Mouse (Mus musculus) stomach, embryonic 14.5 days (tissue): Measurements from ENCODE around the gene Sort1. TPM values are rescaled to one million over a fixed set of nuclear protein-coding genes. Genes with fewer than 3 reads are reported as not detected.
A peak's percentile ranks its signal among the peaks of the same experiment; 100 is the strongest.
"Not testable (repeated sequence)": the region's sequence is repeated elsewhere in the genome, so short reads cannot be mapped to it uniquely, and the experiment has no call there.

Experiments
- ATAC-seq: fragments of 200-750 bp; cut with Nextera tagmentation; 2 replicates; pipeline ENCODE4 v1.8.0; 2017; ENCODE audit warnings: low read depth, moderate TSS enrichment; ENCODE audit not compliant: insufficient number of reproducible peaks, insufficient read depth, low FRiP score
- H3K27ac ChIP-seq: fragments of 300-500 bp; sonication (generic); 2 replicates; pipeline ENCODE4 v1.5.1; 2014; ENCODE audit warnings: mild to moderate bottlenecking, low read length, moderate library complexity, mixed read lengths
- H3K27me3 ChIP-seq: fragments of 300-500 bp; sonication (generic); 2 replicates; pipeline ENCODE4 v1.6.1; 2014; ENCODE audit warnings: low read length, control low read depth, mixed read lengths; ENCODE audit not compliant: control insufficient read depth, insufficient read depth
- H3K36me3 ChIP-seq: fragments of 300-500 bp; sonication (generic); 2 replicates; pipeline ENCODE4 v1.6.1; 2014; ENCODE audit warnings: mild to moderate bottlenecking, control low read depth, low read length, moderate library complexity, mixed read lengths; ENCODE audit not compliant: control insufficient read depth, insufficient read depth
- H3K4me1 ChIP-seq: fragments of 300-500 bp; sonication (generic); 2 replicates; pipeline ENCODE4 v1.6.1; 2014; ENCODE audit warnings: low read length, control low read depth, mixed read lengths; ENCODE audit not compliant: control insufficient read depth, insufficient read depth
- H3K4me2 ChIP-seq: fragments of 300-500 bp; sonication (generic); replicated peaks from 2 replicates; pipeline ENCODE4 v1.6.1; 2014; ENCODE audit warnings: low read depth, low read length, control low read depth
- H3K4me3 ChIP-seq: fragments of 300-500 bp; sonication (generic); 2 replicates; pipeline ENCODE4 v1.5.1; 2014; ENCODE audit warnings: low read depth, low read length, control low read depth
- H3K9ac ChIP-seq: fragments of 300-500 bp; sonication (generic); replicated peaks from 2 replicates; pipeline ENCODE4 v1.6.1; 2014; ENCODE audit warnings: low read depth, mild to moderate bottlenecking, control low read depth, low read length, moderate library complexity, mixed read lengths
- H3K9me3 ChIP-seq: fragments of 300-500 bp; sonication (generic); 2 replicates; pipeline ENCODE4 v1.6.1; 2016; ENCODE audit warnings: low read depth, low read length, control low read depth; ENCODE audit not compliant: control insufficient read depth
- WGBS: fragments of 180-500 bp; shearing (Covaris S2); extraction: QIAGEN DNeasy Blood & Tissue Kit; methylation state at CpG from one replicate; pipeline ENCODE4 v1.1.7; 2014; 5-methylcytosine and 5-hydroxymethylcytosine counted together
- polyA plus RNA-seq: library from polyadenylated mRNA; unstranded; fragments of >200 nt; fragmentation: Nextera tagmentation; extraction: Ambion mirVana; gene quantifications from 2 replicates; pipeline ENCODE4 v1.2.1, GENCODE M21; 2014

Sort1 gene
- polyA plus RNA-seq: 12.3 and 12.9 TPM in 2 replicates

GRCm38 (mm10) chr3:108283781-108284601, at the start of gene Sort1:
Gene Sort1 (plus strand): TSS chr3:108284082.
- peak; percentile 95 for ATAC-seq
- H3K4me3 ChIP-seq: peak within 1 kb of the TSS; percentile 83
- peak within 1 kb of the TSS; percentile 69 for H3K9ac ChIP-seq
- H3K9me3 ChIP-seq: no peaks in the 10 kb centered on the region
- peak within 1 kb of the TSS; percentile 90 for H3K4me2 ChIP-seq
- H3K27ac ChIP-seq: peak within 1 kb of the TSS; percentile 79
- no peaks in the 10 kb centered on the region for H3K27me3 ChIP-seq
- H3K4me1 ChIP-seq: peaks cover 33% of the 10 kb centered on the region
- WGBS: under 1% methylated on average over 102 of the region's 109 CpGs
- H3K36me3 ChIP-seq: no peaks in the 10 kb centered on the region; the same call in 1 of the 2 replicates

GRCm38 (mm10) chr3:108237474-108238102, 46.3 kb upstream of the Sort1 start:
- not testable (repeated sequence) for ATAC-seq, H3K4me1 ChIP-seq, H3K27ac ChIP-seq, H3K9ac ChIP-seq, H3K36me3 ChIP-seq, H3K4me3 ChIP-seq, H3K9me3 ChIP-seq, H3K27me3 ChIP-seq, H3K4me2 ChIP-seq
- WGBS: 84% methylated on average over 4 of the region's 4 CpGs

DNA sequence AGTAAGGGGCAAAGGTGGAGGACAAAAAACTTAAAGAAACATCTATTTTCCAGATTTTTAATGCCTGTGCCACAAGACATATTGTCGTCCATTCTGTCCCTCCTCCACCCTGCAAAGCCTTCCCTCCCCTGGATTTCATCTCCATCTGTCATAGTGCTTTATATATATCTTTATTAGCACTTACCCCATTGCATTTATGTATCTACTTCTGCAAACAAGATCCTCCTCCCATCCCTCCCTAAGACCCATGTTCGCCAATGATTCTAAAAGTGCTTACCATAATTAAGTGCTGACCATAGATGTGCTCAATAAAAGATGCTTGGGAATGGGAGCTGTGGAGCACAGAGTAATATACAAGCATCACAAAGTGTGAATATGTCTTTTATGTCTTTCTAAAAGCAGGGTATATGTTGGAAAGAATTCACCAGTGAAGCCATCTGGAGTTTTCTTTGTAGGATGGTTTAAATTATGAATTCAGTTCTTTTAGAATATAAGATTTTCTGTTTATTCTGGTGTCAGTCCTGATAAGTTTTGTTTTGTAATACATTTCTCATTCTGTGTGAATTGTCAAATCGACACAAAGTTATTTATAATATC, 42.5 kb upstream of the Sort1 start:
- WGBS: 87% methylated on average over 3 of the region's 3 CpGs
- H3K27ac ChIP-seq: no peak overlapping the region
- H3K9ac ChIP-seq: no peak overlapping the region
- no peaks in the 10 kb centered on the region for H3K27me3 ChIP-seq
- no peak for ATAC-seq
- H3K36me3 ChIP-seq: no peaks in the 10 kb centered on the region
- no peak overlapping the region for H3K4me2 ChIP-seq
- no peak overlapping the region for H3K4me3 ChIP-seq
- no peaks in the 10 kb centered on the region for H3K9me3 ChIP-seq
- H3K4me1 ChIP-seq: no peaks in the 10 kb centered on the region

DNA sequence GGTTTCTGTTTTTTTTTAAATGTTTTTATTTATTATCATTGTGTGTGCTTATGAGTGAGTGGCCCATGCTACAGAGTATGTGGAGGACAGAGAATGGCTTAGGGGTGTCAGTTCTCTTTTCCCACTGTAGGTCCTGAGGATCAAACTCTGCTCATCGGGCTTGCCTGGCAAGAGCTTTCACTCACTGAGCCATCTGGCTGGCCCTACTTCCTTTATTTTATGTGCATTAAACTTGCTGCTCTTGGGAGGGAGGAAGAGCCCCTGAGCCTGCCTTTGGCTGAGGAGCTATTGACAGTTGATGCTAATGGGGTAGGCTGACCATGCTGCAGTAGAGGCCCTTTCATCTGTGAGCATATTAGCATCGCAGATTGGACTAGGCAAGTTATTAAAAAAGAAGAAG, 37.0 kb upstream of the Sort1 start:
- ATAC-seq: no peak
- no peaks in the 10 kb centered on the region for H3K9me3 ChIP-seq
- 82% methylated on average over 2 of the region's 2 CpGs for WGBS

GRCm38 (mm10) chr3:108256719-108257637, 26.9 kb upstream of the Sort1 start, which contains the start of gene Psma5:
Gene Psma5 (plus strand): TSS chr3:108256926.
- Histone ChIP-seq H3K9ac (peak within 1 kb of the TSS; percentile 92), H3K36me3 (peaks cover 2% of the 10 kb centered on the region), H3K27me3 (no peaks in the 10 kb centered on the region), H3K27ac (0 out of 2 replicates have a peak within 1 kb of the TSS, but pooled peaks have one; percentile 10), H3K4me3 (peak within 1 kb of the TSS; percentile 95), H3K4me2 (peak within 1 kb of the TSS; percentile 89), H3K4me1 (peaks cover 13% of the 10 kb centered on the region), H3K9me3 (no peaks in the 10 kb centered on the region)
- under 1% methylated on average over 74 of the region's 79 CpGs for whole genome bisulfite sequencing
- ATAC-seq: peak; percentile 99

More for the DNA sequence above, 37.0 kb upstream of the Sort1 start:
- H3K4me2 ChIP-seq: no peak overlapping the region
- H3K4me1 ChIP-seq: no peaks in the 10 kb centered on the region
- H3K36me3 ChIP-seq: no peaks in the 10 kb centered on the region
- no peak overlapping the region for H3K27ac ChIP-seq
- no peak overlapping the region for H3K9ac ChIP-seq
- H3K4me3 ChIP-seq: no peak overlapping the region
- H3K27me3 ChIP-seq: no peaks in the 10 kb centered on the region

DNA sequence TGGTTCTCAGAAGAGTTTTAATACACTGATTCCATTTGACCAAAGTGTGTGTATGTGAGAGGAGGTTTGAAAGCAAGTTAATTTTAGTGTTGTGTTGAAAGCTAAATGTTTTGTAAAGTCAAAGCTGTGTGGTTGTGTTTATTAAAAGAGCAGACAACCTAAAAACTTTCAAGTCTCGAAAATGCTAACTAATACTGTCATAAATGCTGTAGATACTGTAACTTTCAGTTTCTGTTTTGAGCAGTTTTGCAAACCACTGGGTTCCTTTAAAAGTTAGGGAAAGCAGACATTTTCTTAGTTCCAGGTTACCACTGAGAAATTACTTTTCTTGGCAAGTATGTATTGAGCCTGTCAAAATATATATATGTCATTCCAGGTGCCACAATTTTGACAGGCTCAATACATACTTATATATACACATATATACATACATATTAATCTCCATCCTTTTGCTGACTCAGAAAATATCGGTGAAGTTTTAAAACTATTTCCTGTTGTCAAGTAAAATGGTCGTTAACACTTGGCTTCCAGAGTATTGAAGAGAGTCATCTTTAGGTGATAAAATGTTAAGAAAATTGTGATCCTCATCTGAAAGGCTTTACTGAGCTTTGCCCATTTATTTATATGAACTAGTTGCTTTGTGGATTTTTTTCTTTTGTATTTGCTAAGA, 25.9 kb upstream of the Sort1 start:
- WGBS: 66% methylated on average over 3 of the region's 3 CpGs
- H3K9me3 ChIP-seq: no peaks in the 10 kb centered on the region
- peak overlapping the region; percentile 92 for H3K9ac ChIP-seq
- no peak for ATAC-seq
- peaks cover 9% of the 10 kb centered on the region for H3K36me3 ChIP-seq
- no peak overlapping the region for H3K27ac ChIP-seq
- peaks cover 13% of the 10 kb centered on the region for H3K4me1 ChIP-seq
- no peaks in the 10 kb centered on the region for H3K27me3 ChIP-seq
- peak overlapping the region; percentile 95 for H3K4me3 ChIP-seq
- peak overlapping the region; percentile 89 for H3K4me2 ChIP-seq

- H3K36me3 ChIP-seq: peaks cover 12% of the 10 kb centered on the region
- H3K4me3 ChIP-seq: no peak overlapping the region
- no peak overlapping the region for H3K27ac ChIP-seq
- ATAC-seq: no peak
- no peak overlapping the region for H3K9ac ChIP-seq
- H3K27me3 ChIP-seq: no peaks in the 10 kb centered on the region
- 70% methylated on average over 3 of the region's 3 CpGs for WGBS
- no peak overlapping the region for H3K4me2 ChIP-seq
- no peaks in the 10 kb centered on the region for H3K9me3 ChIP-seq
- H3K4me1 ChIP-seq: peaks cover 13% of the 10 kb centered on the region
Measured at GRCm38 (mm10) chr3:108259319-108259718, 24.6 kb upstream of the Sort1 start.
